Mouse (Mus musculus) myocyte (in vitro differentiated cells): Measurements from ENCODE around the gene Fsd1l.

Experiments
- CEBPB ChIP-seq: IDR thresholded peaks from 2 replicates; pipeline ENCODE4 v1.6.1; 2011; ENCODE audit warnings: mild to moderate bottlenecking, moderate library complexity; ENCODE audit not compliant: poor library complexity, insufficient read depth, severe bottlenecking
- E2F4 ChIP-seq: IDR thresholded peaks from one replicate; pipeline ENCODE4 v1.6.1; 2011; ENCODE audit warnings: mild to moderate bottlenecking, control low read depth, moderate library complexity; ENCODE audit not compliant: insufficient read depth
- MAX ChIP-seq: IDR thresholded peaks from one replicate; pipeline ENCODE4 v1.6.1; 2011; ENCODE audit warnings: low read depth, mild to moderate bottlenecking, control low read depth
- MYOD1 ChIP-seq, 3 experiments: IDR thresholded peaks; one replicate each; pipeline ENCODE4 v1.6.1; 2011; ENCODE audit warnings: control low read depth in 2 of 3, low read depth in 2 of 3, mild to moderate bottlenecking in 2 of 3, moderate library complexity in 1 of 3; ENCODE audit not compliant: insufficient read length in 2 of 3, control insufficient read depth in 1 of 3
- POLR2A ChIP-seq: IDR thresholded peaks from one replicate; pipeline ENCODE4 v1.6.1; 2011; ENCODE audit warnings: low read depth, mild to moderate bottlenecking, control low read depth, moderate library complexity; ENCODE audit not compliant: insufficient read length
- POLR2AphosphoS2 ChIP-seq: IDR thresholded peaks from one replicate; pipeline ENCODE4 v1.6.1; 2011; ENCODE audit warnings: low read depth, control low read depth; ENCODE audit not compliant: insufficient read length
- SRF ChIP-seq: IDR thresholded peaks from one replicate; pipeline ENCODE4 v1.6.1; 2011; ENCODE audit warnings: low read depth; ENCODE audit not compliant: control insufficient read depth, insufficient read length
- TCF3 ChIP-seq: IDR thresholded peaks from one replicate; pipeline ENCODE4 v1.6.1; 2011; ENCODE audit warnings: low read depth, control low read depth; ENCODE audit not compliant: insufficient read length
- USF1 ChIP-seq: IDR thresholded peaks from one replicate; pipeline ENCODE4 v1.6.1; 2011; ENCODE audit warnings: low read depth, mild to moderate bottlenecking, control low read depth, moderate library complexity

DNA sequence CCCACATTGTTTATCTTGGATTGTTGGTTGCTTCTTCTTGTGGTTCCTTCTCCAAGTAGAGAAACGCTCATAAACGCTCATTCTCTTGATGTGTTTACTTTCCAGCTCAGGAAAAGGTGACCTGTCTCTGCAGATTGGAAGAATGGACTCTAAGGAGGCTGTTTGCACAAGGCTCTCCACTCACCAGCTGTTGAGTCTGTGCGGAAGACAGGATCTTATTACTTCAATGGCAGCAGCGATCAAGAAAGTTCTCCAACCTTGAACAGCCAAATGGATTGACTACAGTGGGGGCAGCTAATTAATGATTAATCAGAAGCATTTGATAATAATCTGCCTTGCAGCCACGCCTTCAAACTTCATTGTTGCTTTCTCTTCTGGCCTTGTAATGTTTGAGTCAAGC lies 9.8 kb upstream of the Fsd1l start:
- TF ChIP-seq MAX = no peak
- TF ChIP-seq MYOD1 (IDR thresholded peaks at IDR 0.05; ENCODE audit: control insufficient read depth in 1 of 3, insufficient read length in 2 of 3, low read depth in 2 of 3) = peak in 1 of 3 experiments; percentile 4
- no peak for TF ChIP-seq SRF
- TF ChIP-seq POLR2A = no peak
- TF ChIP-seq POLR2AphosphoS2 = no peak
- TF ChIP-seq E2F4 = no peak
- no peak for TF ChIP-seq TCF3
- TF ChIP-seq USF1 = no peak
- no peak for TF ChIP-seq CEBPB
